11 mouse cellular contexts compared by ENCODE assay signal in genomic region chr8:70495001-70495770, GRCm38 (mm10). TPM values are rescaled to one million over a fixed set of nuclear protein-coding genes. Genes with fewer than 3 reads are reported as not detected.
DNase-seq lines count a peak whose midpoint lies in the region; ATAC-seq and TF ChIP-seq lines count a peak whose summit lies in the region.
"Had no signal": no experiment of that assay in that cellular context is flagged by ENCODE, and none has a peak within 500 bp of the region (broad histone marks: within the 10 kb centered on the region; RNA-seq: fewer than 3 reads in every experiment).

No protein-coding gene starts in this region.

- peak overlapping the region; percentile 3; the same call in 1 of the 2 replicates for H3K4me3 ChIP-seq in heart, embryonic 13.5 days
- H3K4me3 ChIP-seq in E14TG2a.4 (replicated peaks; ENCODE audit: low read length), result peak overlapping the region; percentile 39; the same call in 1 of the 2 replicates
- H3K4me3 ChIP-seq in forebrain, embryonic 12.5 days (replicated peaks), result peak overlapping the region; percentile 39; the same call in 1 of the 2 replicates
- peak overlapping the region; percentile 63 for H3K4me3 ChIP-seq in limb, embryonic 13.5 days

- H3K4me1 ChIP-seq in heart, embryonic 13.5 days, result peaks cover 51% of the 10 kb centered on the region
- peaks cover 64% of the 10 kb centered on the region for H3K4me1 ChIP-seq in E14TG2a.4 (replicated peaks; ENCODE audit: low read depth, low read length)
- peaks cover 37% of the 10 kb centered on the region for H3K4me1 ChIP-seq in forebrain, embryonic 12.5 days
- H3K4me1 ChIP-seq in limb, embryonic 13.5 days, result peaks cover 74% of the 10 kb centered on the region

- ATAC-seq in heart, embryonic 13.5 days (ENCODE audit: extremely low read depth, insufficient number of reproducible peaks, low FRiP score, low TSS enrichment), result no peak
- no peak for ATAC-seq in forebrain, embryonic 12.5 days (ENCODE audit: low FRiP score)
- ATAC-seq in limb, embryonic 13.5 days (ENCODE audit: low FRiP score, low read depth), result no peak

- H3K9ac ChIP-seq in heart, embryonic 13.5 days, result peak overlapping the region; percentile 12; the same call in 1 of the 2 replicates
- no peak overlapping the region for H3K9ac ChIP-seq in forebrain, embryonic 12.5 days
- H3K9ac ChIP-seq in limb, embryonic 13.5 days, result peak overlapping the region; percentile 72

- 3% methylated on average over 21 of the region's 21 CpGs for WGBS in heart, embryonic 13.5 days
- under 1% methylated on average over 20 of the region's 21 CpGs for WGBS in forebrain, embryonic 12.5 days
- WGBS in limb, embryonic 13.5 days, result 4% methylated on average over 21 of the region's 21 CpGs

- no peaks in the 10 kb centered on the region for H3K36me3 ChIP-seq in heart, embryonic 13.5 days
- no peaks in the 10 kb centered on the region for H3K36me3 ChIP-seq in E14TG2a.4 (ENCODE audit: insufficient read depth, low read length)
- H3K36me3 ChIP-seq in forebrain, embryonic 12.5 days (replicated peaks), result no peaks in the 10 kb centered on the region
- H3K36me3 ChIP-seq in limb, embryonic 13.5 days, result no peaks in the 10 kb centered on the region

- intact Hi-C loops in heart, postnatal 10 days (cut with DNase I), result no loop called here

- peaks cover 100% of the 10 kb centered on the region for H3K27me3 ChIP-seq in heart, embryonic 13.5 days (replicated peaks)
- peaks cover 99% of the 10 kb centered on the region for H3K27me3 ChIP-seq in E14TG2a.4 (ENCODE audit: insufficient read depth, low read length)
- peaks cover 100% of the 10 kb centered on the region for H3K27me3 ChIP-seq in forebrain, embryonic 12.5 days
- peaks cover 90% of the 10 kb centered on the region for H3K27me3 ChIP-seq in limb, embryonic 13.5 days

- H3K4me2 ChIP-seq in heart, embryonic 13.5 days, result peak overlapping the region; percentile 4
- peak overlapping the region; percentile 21; the same call in 1 of the 2 replicates for H3K4me2 ChIP-seq in forebrain, embryonic 12.5 days
- H3K4me2 ChIP-seq in limb, embryonic 13.5 days (replicated peaks), result peak overlapping the region; percentile 90

- TF ChIP-seq CTCF in E14TG2a.4 (conservative IDR thresholded peaks at IDR 0.05; ENCODE audit: low read length), result no peak

- no peaks in the 10 kb centered on the region for H3K9me3 ChIP-seq in heart, embryonic 13.5 days
- H3K9me3 ChIP-seq in E14TG2a.4 (ENCODE audit: low read length), result no peaks in the 10 kb centered on the region
- no peaks in the 10 kb centered on the region for H3K9me3 ChIP-seq in forebrain, embryonic 12.5 days
- no peaks in the 10 kb centered on the region for H3K9me3 ChIP-seq in limb, embryonic 13.5 days

- DNase-seq in heart, postnatal 10 days, result no peak
- DNase-seq in T-cell, adult 2 months (ENCODE audit: low spot score), result no peak
- no peak for DNase-seq in cerebellum, adult 9-10 months
- DNase-seq in ovary, postnatal 14 days (ENCODE audit: low spot score), result no peak
- DNase-seq: cerebellum, adult 2 months; right cerebral cortex, adult 18-20 months; thymus, adult 18-20 months had no signal

- no peak overlapping the region for H3K27ac ChIP-seq in heart, embryonic 13.5 days (replicated peaks)
- no peak overlapping the region for H3K27ac ChIP-seq in forebrain, embryonic 12.5 days
- H3K27ac ChIP-seq in limb, embryonic 13.5 days, result peak overlapping the region; percentile 59

RNA-seq across cellular contexts. Expression of gene Crlf1, which starts 2.2 kb away (rescaled TPM):
- polyA plus RNA-seq in heart, embryonic 13.5 days (2015; fragmentation: Nextera tagmentation; extraction: Ambion mirVana), result 3.7 and 5.5 TPM in 2 replicates
- total RNA-seq in heart, postnatal 10 days (2021), result under 1 TPM; 0.38 to 0.72 TPM
- 1.6 and 2.8 TPM in 2 replicates for polyA plus RNA-seq in forebrain, embryonic 12.5 days (2016; fragmentation: Nextera tagmentation; extraction: Ambion mirVana)
- 83.3 and 85.0 TPM in 2 replicates for polyA plus RNA-seq in limb, embryonic 13.5 days (2015; fragmentation: Nextera tagmentation; extraction: Ambion mirVana)

RNA-seq across cellular contexts. Expression of gene Tmem59l, which starts 8.0 kb away (rescaled TPM):
- polyA plus RNA-seq in heart, embryonic 13.5 days (2015; fragmentation: Nextera tagmentation; extraction: Ambion mirVana), result 0.45 and 0.76 TPM in 2 replicates
- not detected for total RNA-seq in heart, postnatal 10 days (2021)
- polyA plus RNA-seq in forebrain, embryonic 12.5 days (2016; fragmentation: Nextera tagmentation; extraction: Ambion mirVana), result 17.0 and 17.6 TPM in 2 replicates
- 24.2 and 26.6 TPM in 2 replicates for polyA plus RNA-seq in limb, embryonic 13.5 days (2015; fragmentation: Nextera tagmentation; extraction: Ambion mirVana)

RNA-seq across cellular contexts. Expression of gene Rex1bd, which starts 11.4 kb away (rescaled TPM):
- polyA plus RNA-seq in heart, embryonic 13.5 days (2015; fragmentation: Nextera tagmentation; extraction: Ambion mirVana), result 116 and 125 TPM in 2 replicates
- 100 to 1,000 TPM; 108 to 114 TPM for total RNA-seq in heart, postnatal 10 days (2021)
- polyA plus RNA-seq in forebrain, embryonic 12.5 days (2016; fragmentation: Nextera tagmentation; extraction: Ambion mirVana), result 126 and 127 TPM in 2 replicates
- 139 and 148 TPM in 2 replicates for polyA plus RNA-seq in limb, embryonic 13.5 days (2015; fragmentation: Nextera tagmentation; extraction: Ambion mirVana)

RNA-seq across cellular contexts. Expression of gene Uba52, which starts 15.4 kb away (rescaled TPM):
- 842 and 891 TPM in 2 replicates for polyA plus RNA-seq in heart, embryonic 13.5 days (2015; fragmentation: Nextera tagmentation; extraction: Ambion mirVana)
- 1,000 to 10,000 TPM; 1,604 to 1,683 TPM for total RNA-seq in heart, postnatal 10 days (2021)
- 692 and 734 TPM in 2 replicates for polyA plus RNA-seq in forebrain, embryonic 12.5 days (2016; fragmentation: Nextera tagmentation; extraction: Ambion mirVana)
- polyA plus RNA-seq in limb, embryonic 13.5 days (2015; fragmentation: Nextera tagmentation; extraction: Ambion mirVana), result 856 and 861 TPM in 2 replicates

RNA-seq across cellular contexts. Expression of gene Klhl26, which starts 18.4 kb away (rescaled TPM):
- polyA plus RNA-seq in heart, embryonic 13.5 days (2015; fragmentation: Nextera tagmentation; extraction: Ambion mirVana), result 11.2 and 12.4 TPM in 2 replicates
- 1 to 10 TPM; 8.4 to 8.9 TPM for total RNA-seq in heart, postnatal 10 days (2021)
- polyA plus RNA-seq in forebrain, embryonic 12.5 days (2016; fragmentation: Nextera tagmentation; extraction: Ambion mirVana), result 18.3 and 18.6 TPM in 2 replicates
- 29.0 and 30.3 TPM in 2 replicates for polyA plus RNA-seq in limb, embryonic 13.5 days (2015; fragmentation: Nextera tagmentation; extraction: Ambion mirVana)

Comparison
In these comparisons a context has a peak if more than half of its experiments do, and no peak if none do; other contexts are left out.
1. H3K4me2 ChIP-seq: peak in every context shown above with its lines; median percentile 90 in limb, embryonic 13.5 days; 21 in forebrain, embryonic 12.5 days; 4 in heart, embryonic 13.5 days.
2. H3K4me3 ChIP-seq: peak in every context shown above with its lines; median percentile 63 in limb, embryonic 13.5 days; 39 in E14TG2a.4; 39 in forebrain, embryonic 12.5 days; 3 in heart, embryonic 13.5 days.
3. RNA of gene Crlf1, which starts 2.2 kb away (polyA plus RNA-seq): 83.3 to 85.0 TPM in limb, embryonic 13.5 days; 3.7 to 5.5 TPM in heart, embryonic 13.5 days and 1.6 to 2.8 TPM in forebrain, embryonic 12.5 days; every median in the first group is over 10 times any median in the second.
4. RNA of gene Tmem59l, which starts 8.0 kb away (polyA plus RNA-seq): 24.2 to 26.6 TPM in limb, embryonic 13.5 days and 17.0 to 17.6 TPM in forebrain, embryonic 12.5 days; 0.45 to 0.76 TPM in heart, embryonic 13.5 days; every median in the first group is over 10 times any median in the second.